Mouse (Mus musculus): Measurements from ENCODE around the gene Vcan.

DNA sequence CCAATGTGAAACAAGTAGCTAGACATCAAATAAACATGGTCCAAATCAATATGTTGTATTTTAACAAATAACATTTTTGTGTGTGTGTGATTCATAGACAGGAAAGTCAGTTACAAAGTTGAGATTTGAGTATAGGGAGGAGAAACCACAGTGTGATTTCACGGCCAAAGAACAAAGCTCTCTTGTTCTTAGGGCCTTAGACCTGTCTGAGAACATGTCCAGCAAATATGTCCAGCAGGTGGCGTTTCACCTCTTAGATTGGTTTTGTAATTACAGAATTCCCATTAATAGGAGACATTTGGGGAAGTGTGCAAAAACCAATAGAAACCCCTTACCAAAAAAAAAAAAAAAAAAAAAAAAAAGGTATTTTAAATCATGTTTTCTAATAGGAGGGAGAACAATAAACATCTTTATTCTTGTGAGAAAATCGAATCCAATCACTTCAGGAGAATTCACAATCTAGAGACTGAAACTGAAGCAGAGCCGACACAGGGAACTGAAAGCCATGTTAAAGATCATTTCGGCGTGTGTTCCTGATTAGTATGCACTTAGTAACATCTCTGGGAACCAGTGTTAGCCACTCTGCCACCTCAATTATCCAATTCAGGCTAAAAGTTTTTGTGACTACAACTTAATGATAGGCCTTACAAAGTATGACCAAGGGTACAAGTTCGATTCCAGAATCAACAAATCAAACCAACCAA lies 37.1 kb upstream of the Vcan start:
- TF ChIP-seq CTCF (IDR thresholded peaks at IDR 0.05; ENCODE audit: low read depth): peak; percentile 75
- TF ChIP-seq EP300 (optimal IDR thresholded peaks at IDR 0.05): no peak
